Mouse (Mus musculus): ENCODE measurements around the gene Nrxn3. TPM values are rescaled to one million over a fixed set of nuclear protein-coding genes. Genes with fewer than 3 reads are reported as not detected.

The Nrxn3 gene
- polyA plus RNA-seq (2012; ENCODE audit: insufficient read depth, insufficient read length, missing spikeins) = not detected in 2 replicates

DNA sequence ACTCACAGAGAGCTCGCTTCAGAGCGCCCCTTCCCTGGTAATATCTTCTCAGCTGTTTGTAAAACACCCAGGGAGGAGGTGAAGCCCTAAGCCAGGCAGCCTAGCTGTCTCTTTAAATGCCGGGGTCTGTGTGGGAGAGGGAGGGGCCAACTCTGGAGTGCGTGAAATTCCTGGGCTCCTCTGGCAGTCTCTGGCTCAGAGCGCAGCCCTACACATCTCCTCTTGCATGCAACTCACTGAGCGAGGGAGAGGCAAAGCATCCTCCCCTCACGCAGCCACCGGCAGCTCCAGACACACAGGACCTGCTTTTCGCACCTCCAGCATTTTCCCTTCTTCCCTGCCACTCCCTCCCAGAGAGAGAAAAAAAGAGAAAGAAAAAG, at the start of gene Nrxn3:
TSS of gene Nrxn3 (plus strand) at position 186 of the 380 bp plus-strand sequence.
- Histone ChIP-seq H3K4me3 (ENCODE audit: insufficient read depth, low read depth, low read length) (no peak within 1 kb of the TSS), H3K4me1 (ENCODE audit: control insufficient read depth, insufficient read depth, insufficient read length, low read length) (no peaks in the 10 kb centered on the region), H3K27ac (replicated peaks; ENCODE audit: low read depth, low read length) (no peak within 1 kb of the TSS)

- H3K4me1 ChIP-seq (ENCODE audit: control insufficient read depth, insufficient read depth, insufficient read length, low read length) = no peaks in the 10 kb centered on the region
- H3K4me3 ChIP-seq (ENCODE audit: insufficient read depth, low read depth, low read length) = no peak overlapping the region
These were observed 18.4 kb upstream of the Nrxn3 start for GRCm38 (mm10) chr12:88704159-88704846.

GRCm38 (mm10) chr12:88705959-88706358, 16.7 kb upstream of the Nrxn3 start:
- no peak overlapping the region for H3K27ac ChIP-seq (replicated peaks; ENCODE audit: low read depth, low read length)
- no peak overlapping the region for H3K4me3 ChIP-seq (ENCODE audit: insufficient read depth, low read depth, low read length)
- no peaks in the 10 kb centered on the region for H3K4me1 ChIP-seq (ENCODE audit: control insufficient read depth, insufficient read depth, insufficient read length, low read length)

More at GRCm38 (mm10) chr12:88704159-88704846, 18.4 kb upstream of the Nrxn3 start:
- no peak overlapping the region for H3K27ac ChIP-seq (replicated peaks; ENCODE audit: low read depth, low read length)

DNA sequence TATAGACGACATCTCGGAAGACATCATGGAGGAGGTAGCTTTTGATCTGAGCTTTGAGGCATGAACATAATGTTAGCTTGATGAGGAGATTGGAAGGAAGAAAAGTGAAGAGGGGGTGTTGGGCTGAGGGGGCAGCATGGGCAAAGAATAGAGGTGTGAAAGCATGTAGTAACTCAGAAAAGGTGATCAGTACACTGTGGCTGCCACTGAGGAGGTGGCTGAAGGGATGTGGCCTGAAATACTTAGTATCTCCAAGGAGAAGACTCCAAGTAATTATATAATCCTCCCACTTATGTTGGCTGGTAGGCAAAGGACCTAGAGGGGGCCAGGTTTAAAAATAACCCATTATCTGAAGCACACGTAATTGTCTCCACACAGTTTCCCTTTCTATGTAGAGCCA, 14.9 kb upstream of the Nrxn3 start:
- H3K4me1 ChIP-seq (ENCODE audit: control insufficient read depth, insufficient read depth, insufficient read length, low read length) = no peaks in the 10 kb centered on the region
- no peak overlapping the region for H3K4me3 ChIP-seq (ENCODE audit: insufficient read depth, low read depth, low read length)
- H3K27ac ChIP-seq (replicated peaks; ENCODE audit: low read depth, low read length) = no peak overlapping the region

DNA sequence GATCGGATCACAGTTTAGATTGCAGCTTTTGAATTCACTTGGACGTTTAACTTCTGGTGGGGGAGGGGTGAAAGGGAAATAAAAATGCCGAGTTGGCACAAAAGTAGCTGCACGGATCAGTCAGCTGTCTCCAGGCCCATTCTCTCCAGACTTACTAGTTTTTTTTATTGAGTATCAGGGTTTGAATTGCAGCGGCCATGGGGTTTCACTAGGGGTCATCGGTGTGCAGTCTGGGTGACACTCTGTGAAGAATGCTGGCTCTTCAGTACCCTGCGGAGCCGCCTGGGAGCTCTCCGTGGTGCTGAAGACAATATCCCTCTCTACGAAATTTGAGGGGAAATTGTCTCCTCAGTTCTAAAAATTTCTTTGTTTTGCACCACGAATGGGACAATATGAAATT, 13.5 kb upstream of the Nrxn3 start:
- Histone ChIP-seq H3K27ac (replicated peaks; ENCODE audit: low read depth, low read length) (no peak overlapping the region), H3K4me1 (ENCODE audit: control insufficient read depth, insufficient read depth, insufficient read length, low read length) (no peaks in the 10 kb centered on the region), H3K4me3 (ENCODE audit: insufficient read depth, low read depth, low read length) (no peak overlapping the region)

DNA sequence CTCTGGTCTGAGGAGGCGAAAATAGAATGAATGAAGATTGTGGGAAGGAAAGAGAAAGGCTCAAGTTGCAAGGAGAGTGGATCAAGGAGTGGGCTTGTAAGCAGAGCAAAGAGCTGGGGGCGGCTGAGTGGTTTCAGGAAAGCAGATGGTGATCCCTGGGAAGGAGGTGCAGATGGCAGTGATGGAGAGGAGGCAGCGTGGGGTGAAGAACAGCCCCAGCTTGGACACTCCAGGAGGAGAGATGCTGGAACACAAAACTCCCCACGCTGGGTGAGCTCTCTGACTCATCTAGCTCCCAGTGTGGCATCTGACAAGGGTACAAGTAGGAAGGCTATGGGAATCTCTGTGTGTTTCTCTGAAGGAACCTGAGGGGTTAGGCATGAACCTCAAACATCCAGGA, 9.2 kb upstream of the Nrxn3 start:
- Histone ChIP-seq H3K4me3 (ENCODE audit: insufficient read depth, low read depth, low read length) (no peak overlapping the region), H3K27ac (replicated peaks; ENCODE audit: low read depth, low read length) (no peak overlapping the region), H3K4me1 (ENCODE audit: control insufficient read depth, insufficient read depth, insufficient read length, low read length) (no peaks in the 10 kb centered on the region)

- Histone ChIP-seq H3K4me3 (ENCODE audit: insufficient read depth, low read depth, low read length) (no peak overlapping the region), H3K27ac (replicated peaks; ENCODE audit: low read depth, low read length) (no peak overlapping the region), H3K4me1 (ENCODE audit: control insufficient read depth, insufficient read depth, insufficient read length, low read length) (no peaks in the 10 kb centered on the region)
These were observed 515 bp upstream of the Nrxn3 start for GRCm38 (mm10) chr12:88722031-88722690.

DNA sequence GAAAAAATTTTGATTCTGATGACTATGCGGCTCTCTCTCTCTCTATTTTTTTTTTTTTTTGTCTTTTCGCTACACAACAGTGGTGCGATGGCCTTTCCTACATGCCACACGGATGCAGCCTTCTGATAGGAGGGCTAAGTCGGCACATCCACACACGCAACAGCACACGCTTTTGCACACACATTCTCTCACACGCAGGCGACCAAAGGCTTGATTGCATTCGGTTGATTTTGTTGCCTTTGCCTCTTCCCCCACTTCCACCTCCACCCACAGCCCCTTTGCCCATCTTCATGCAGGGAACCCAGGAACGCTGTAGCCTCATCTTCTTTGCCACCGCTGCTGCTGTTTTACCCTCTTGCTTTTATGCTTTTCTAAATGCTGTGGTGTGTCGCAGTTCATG, 3.6 kb downstream of the Nrxn3 start:
- no peak overlapping the region for H3K27ac ChIP-seq (replicated peaks; ENCODE audit: low read depth, low read length)
- H3K4me1 ChIP-seq (ENCODE audit: control insufficient read depth, insufficient read depth, insufficient read length, low read length) = no peaks in the 10 kb centered on the region
- no peak overlapping the region for H3K4me3 ChIP-seq (ENCODE audit: insufficient read depth, low read depth, low read length)

- Histone ChIP-seq H3K4me3 (ENCODE audit: insufficient read depth, low read depth, low read length) (no peak overlapping the region), H3K4me1 (ENCODE audit: control insufficient read depth, insufficient read depth, insufficient read length, low read length) (no peaks in the 10 kb centered on the region)
These were observed 4.1 kb downstream of the Nrxn3 start for GRCm38 (mm10) chr12:88726755-88727154.

DNA sequence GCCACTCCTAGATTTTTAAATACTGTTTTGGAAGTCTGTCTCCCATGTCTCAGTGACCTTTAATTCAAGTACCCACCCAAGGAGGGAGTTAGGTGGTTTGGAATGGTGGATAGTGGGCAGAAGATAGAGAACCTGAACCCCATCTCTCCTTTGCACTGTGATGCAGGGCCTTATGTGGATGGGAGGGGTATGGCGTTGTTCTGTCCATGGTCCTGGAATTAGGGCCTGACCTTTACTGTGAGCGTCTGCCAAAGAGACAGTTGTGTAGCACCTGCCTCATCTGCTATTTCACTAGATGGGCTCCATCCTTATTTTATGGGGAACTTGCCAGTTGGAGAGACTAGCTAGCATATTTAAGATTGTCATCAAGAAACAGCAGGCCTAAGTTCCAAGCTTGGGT, 8.0 kb downstream of the Nrxn3 start:
- Histone ChIP-seq H3K27ac (replicated peaks; ENCODE audit: low read depth, low read length) (no peak overlapping the region), H3K4me1 (ENCODE audit: control insufficient read depth, insufficient read depth, insufficient read length, low read length) (no peaks in the 10 kb centered on the region), H3K4me3 (ENCODE audit: insufficient read depth, low read depth, low read length) (no peak overlapping the region)

More at GRCm38 (mm10) chr12:88726755-88727154, 4.1 kb downstream of the Nrxn3 start:
- H3K27ac ChIP-seq (replicated peaks; ENCODE audit: low read depth, low read length) = no peak overlapping the region

DNA sequence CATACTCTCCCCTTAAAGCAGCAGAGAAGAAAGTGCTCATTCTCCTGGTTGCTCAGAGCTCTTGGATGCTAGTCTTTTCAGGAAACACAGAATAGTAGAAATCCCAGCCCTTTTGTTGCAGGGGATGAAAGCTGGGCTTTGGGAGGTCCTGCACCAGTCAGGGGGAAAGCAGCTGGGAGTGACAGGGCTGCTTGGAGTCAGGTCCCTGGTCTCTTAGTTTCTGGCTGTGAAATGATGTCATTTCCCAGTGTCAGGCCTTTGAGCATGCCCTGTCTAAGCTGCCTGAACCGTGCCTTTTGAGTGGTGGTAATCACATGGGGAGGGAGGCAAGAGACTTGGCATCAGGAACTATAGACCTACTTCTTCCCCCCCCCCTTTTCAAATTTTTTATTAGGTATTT, 12.4 kb downstream of the Nrxn3 start:
- Histone ChIP-seq H3K4me1 (ENCODE audit: control insufficient read depth, insufficient read depth, insufficient read length, low read length) (no peaks in the 10 kb centered on the region), H3K27ac (replicated peaks; ENCODE audit: low read depth, low read length) (no peak overlapping the region), H3K4me3 (ENCODE audit: insufficient read depth, low read depth, low read length) (no peak overlapping the region)

- no peak overlapping the region for H3K27ac ChIP-seq (replicated peaks; ENCODE audit: low read depth, low read length)
- no peak overlapping the region for H3K4me3 ChIP-seq (ENCODE audit: insufficient read depth, low read depth, low read length)
- no peaks in the 10 kb centered on the region for H3K4me1 ChIP-seq (ENCODE audit: control insufficient read depth, insufficient read depth, insufficient read length, low read length)
These were observed 14.4 kb downstream of the Nrxn3 start for GRCm38 (mm10) chr12:88737081-88737480.

DNA sequence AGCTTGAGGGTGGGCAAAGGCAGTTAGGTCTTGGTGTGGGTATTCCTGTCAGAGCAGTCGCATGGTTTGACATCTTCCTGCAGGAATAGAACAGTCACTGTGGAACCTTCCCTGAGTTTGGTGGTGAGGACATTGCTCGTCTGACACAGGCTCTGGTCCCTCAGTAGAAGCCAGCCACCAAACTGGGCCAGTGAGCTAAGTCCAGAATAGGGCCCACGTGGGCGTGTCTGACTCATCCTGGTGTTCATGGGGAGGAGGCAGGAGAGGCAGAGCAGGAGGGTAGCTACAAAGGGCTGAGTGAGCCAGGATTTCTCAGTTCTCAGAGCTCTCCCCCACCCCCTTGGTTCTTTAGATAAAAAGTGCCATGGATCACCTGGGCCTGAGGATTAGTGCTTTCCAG, 15.9 kb downstream of the Nrxn3 start:
- H3K4me3 ChIP-seq (ENCODE audit: insufficient read depth, low read depth, low read length) = no peak overlapping the region
- no peaks in the 10 kb centered on the region for H3K4me1 ChIP-seq (ENCODE audit: control insufficient read depth, insufficient read depth, insufficient read length, low read length)
- no peak overlapping the region for H3K27ac ChIP-seq (replicated peaks; ENCODE audit: low read depth, low read length)

DNA sequence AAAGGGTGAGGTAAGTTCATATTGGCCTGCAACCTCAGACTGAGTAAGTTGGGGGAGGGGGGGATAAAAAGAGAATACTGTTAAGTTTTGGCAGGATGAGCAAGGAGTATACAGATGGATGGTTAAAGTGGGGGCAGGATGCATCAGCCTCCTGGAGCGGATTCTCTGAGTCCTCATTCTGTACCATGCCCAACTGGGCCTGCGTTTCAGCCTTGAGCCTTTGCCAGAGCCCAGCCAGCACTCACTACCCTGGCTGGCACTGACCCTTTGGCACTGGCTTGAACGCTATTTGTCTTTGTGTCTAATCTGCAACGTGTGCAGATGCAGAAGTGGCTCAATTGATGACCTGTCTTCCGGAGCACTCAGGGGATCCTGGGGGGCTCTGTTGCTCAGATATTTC, 24.1 kb downstream of the Nrxn3 start:
- no peaks in the 10 kb centered on the region for H3K4me1 ChIP-seq (ENCODE audit: control insufficient read depth, insufficient read depth, insufficient read length, low read length)
- no peak overlapping the region for H3K4me3 ChIP-seq (ENCODE audit: insufficient read depth, low read depth, low read length)
- no peak overlapping the region for H3K27ac ChIP-seq (replicated peaks; ENCODE audit: low read depth, low read length)

DNA sequence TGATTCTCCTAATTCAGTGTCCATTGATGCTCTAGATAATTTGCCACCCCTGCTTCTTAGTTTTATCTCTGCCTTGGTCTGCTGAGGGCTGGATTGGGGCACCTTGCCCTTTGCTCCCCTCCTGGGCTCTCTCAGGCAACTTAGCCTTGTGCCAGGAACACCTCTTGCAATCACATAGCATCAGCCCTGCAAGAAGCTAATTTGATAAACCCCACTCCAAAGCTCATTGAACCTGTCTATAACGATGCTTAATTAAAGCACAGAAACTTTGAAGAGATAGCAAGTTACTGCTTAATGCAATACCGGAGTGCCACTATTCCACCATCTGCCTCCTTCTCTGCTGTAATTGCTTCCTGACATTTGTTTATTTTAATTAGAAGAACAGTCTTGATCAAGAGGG, 42.1 kb downstream of the Nrxn3 start:
- Histone ChIP-seq H3K4me1 (ENCODE audit: control insufficient read depth, insufficient read depth, insufficient read length, low read length) (no peaks in the 10 kb centered on the region), H3K27ac (replicated peaks; ENCODE audit: low read depth, low read length) (no peak overlapping the region), H3K4me3 (ENCODE audit: insufficient read depth, low read depth, low read length) (no peak overlapping the region)

GRCm38 (mm10) chr12:88774666-88775065, 52.0 kb downstream of the Nrxn3 start:
- Histone ChIP-seq H3K4me3 (ENCODE audit: insufficient read depth, low read depth, low read length) (no peak overlapping the region), H3K4me1 (ENCODE audit: control insufficient read depth, insufficient read depth, insufficient read length, low read length) (no peaks in the 10 kb centered on the region), H3K27ac (replicated peaks; ENCODE audit: low read depth, low read length) (no peak overlapping the region)
